Comparison of ENCODE assay signal across 8 mouse cellular contexts in the genomic region with DNA sequence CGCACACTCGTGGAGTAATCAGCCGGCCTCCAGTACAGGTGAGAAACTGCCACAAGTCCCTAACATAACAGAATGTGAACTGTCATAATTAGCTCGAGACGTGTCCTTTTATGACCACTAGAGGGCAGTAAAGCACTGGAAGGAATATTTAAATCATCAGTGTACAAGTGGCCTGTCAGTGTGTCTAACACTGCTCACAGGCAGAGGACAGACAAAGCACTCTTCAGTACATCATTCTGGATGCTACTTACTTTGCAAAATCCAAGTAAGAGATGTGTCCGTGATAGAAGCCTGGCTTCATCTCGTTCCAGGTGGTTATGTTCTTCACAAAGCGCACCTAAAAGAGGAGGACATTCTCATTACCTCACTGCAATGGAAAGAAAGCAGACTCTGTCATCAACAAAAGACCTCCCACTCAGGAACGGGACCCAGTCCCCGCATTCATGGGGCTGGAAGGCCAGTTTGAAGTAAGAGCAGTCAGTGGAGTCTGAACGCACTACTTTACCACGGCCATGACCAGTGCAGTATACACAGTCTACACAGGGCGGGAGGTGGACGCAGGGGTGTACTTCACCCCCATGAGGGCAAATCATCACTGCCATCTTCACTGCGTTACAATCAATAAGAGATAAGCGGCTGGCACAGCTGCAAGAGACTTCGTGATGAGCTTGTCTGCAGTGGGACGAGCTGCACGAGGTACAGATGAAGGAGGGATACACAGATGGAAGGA.
DNase-seq lines count a peak whose midpoint lies in the region; ATAC-seq and TF ChIP-seq lines count a peak whose summit lies in the region.

No protein-coding gene starts in this region.

- no peak overlapping the region for H3K4me3 ChIP-seq in cerebellum, adult 2 months (replicated peaks; ENCODE audit: insufficient read depth, low read depth, low read length)
- no peak overlapping the region for H3K4me3 ChIP-seq in intestine, postnatal 0 days (ENCODE audit: low read depth, low read length)
- no peak overlapping the region for H3K4me3 ChIP-seq in liver, embryonic 13.5 days (replicated peaks)
- H3K4me3 ChIP-seq in neural tube, embryonic 12.5 days = no peak overlapping the region

- H3K9ac ChIP-seq in intestine, postnatal 0 days (ENCODE audit: low read depth, low read length) = no peak overlapping the region
- H3K9ac ChIP-seq in liver, embryonic 13.5 days = no peak overlapping the region
- peak overlapping the region; percentile 14; the same call in 1 of the 2 replicates for H3K9ac ChIP-seq in neural tube, embryonic 12.5 days

- H3K27ac ChIP-seq in cerebellum, adult 2 months (ENCODE audit: insufficient read depth, low read length) = no peak overlapping the region
- H3K27ac ChIP-seq in intestine, postnatal 0 days (ENCODE audit: low read depth, low read length) = no peak overlapping the region
- H3K27ac ChIP-seq in liver, embryonic 13.5 days = no peak overlapping the region
- no peak overlapping the region for H3K27ac ChIP-seq in neural tube, embryonic 12.5 days

- peak; percentile 87 for DNase-seq in 3T3-L1 (ENCODE audit: low read depth, low spot score)
- DNase-seq in cerebellum, adult 2 months = peak; percentile 23 to 60
- peak; percentile 39 to 80 for DNase-seq in frontal cortex, postnatal 36 days (ENCODE audit: low spot score in 2 of 2)
- peak; percentile 23 for DNase-seq in liver, embryonic 13.5 days
- no peak for DNase-seq in ovary, postnatal 36 days (ENCODE audit: low spot score)

- no peak for TF ChIP-seq POLR2A in cerebellum, adult 2 months (IDR thresholded peaks at IDR 0.05; ENCODE audit: borderline replicate concordance, insufficient read depth, low read length)

- H3K27me3 ChIP-seq in cerebellum, adult 2 months (ENCODE audit: control insufficient read depth, insufficient read depth, low read length) = no peaks in the 10 kb centered on the region
- H3K27me3 ChIP-seq in intestine, postnatal 0 days (replicated peaks; ENCODE audit: control insufficient read depth, insufficient read depth, low read length) = no peaks in the 10 kb centered on the region
- no peaks in the 10 kb centered on the region for H3K27me3 ChIP-seq in liver, embryonic 13.5 days
- no peaks in the 10 kb centered on the region for H3K27me3 ChIP-seq in neural tube, embryonic 12.5 days (replicated peaks)

- peak; percentile 92 for ATAC-seq in CD4-positive, CD25-positive, alpha-beta regulatory T cell, adult 4 months
- ATAC-seq in intestine, postnatal 0 days = peak; percentile 68
- peak; percentile 74 for ATAC-seq in liver, embryonic 13.5 days (ENCODE audit: low read depth)
- peak; percentile 81 for ATAC-seq in neural tube, embryonic 12.5 days (ENCODE audit: low FRiP score, low read depth)

- peak; percentile 57; the same call in 1 of the 2 replicates for TF ChIP-seq CTCF in cerebellum, adult 2 months (IDR thresholded peaks at IDR 0.05; ENCODE audit: borderline replicate concordance, insufficient read depth, low read depth, low read length)
- TF ChIP-seq CTCF in intestine, postnatal 0 days (IDR thresholded peaks at IDR 0.05; ENCODE audit: low read depth) = peak; percentile 98

- WGBS in cerebellum, adult 2 months = 59% methylated on average over 19 of the region's 19 CpGs
- WGBS in intestine, postnatal 0 days = 58% methylated on average over 19 of the region's 19 CpGs
- WGBS in liver, embryonic 13.5 days (ENCODE audit: insufficient replicate concordance) = 57% methylated on average over 19 of the region's 19 CpGs
- 67% methylated on average over 19 of the region's 19 CpGs for WGBS in neural tube, embryonic 12.5 days

- H3K36me3 ChIP-seq in intestine, postnatal 0 days (ENCODE audit: control insufficient read depth, insufficient read depth) = no peaks in the 10 kb centered on the region
- H3K36me3 ChIP-seq in liver, embryonic 13.5 days = 0 out of 2 replicates have a peak, but pooled peaks cover 4% of the 10 kb centered on the region
- H3K36me3 ChIP-seq in neural tube, embryonic 12.5 days = no peaks in the 10 kb centered on the region

- H3K4me2 ChIP-seq in intestine, postnatal 0 days (replicated peaks; ENCODE audit: low read depth) = no peak overlapping the region
- no peak overlapping the region for H3K4me2 ChIP-seq in liver, embryonic 13.5 days
- no peak overlapping the region for H3K4me2 ChIP-seq in neural tube, embryonic 12.5 days (replicated peaks)

- peaks cover under 1% of the 10 kb centered on the region; the same call in 1 of the 2 replicates for H3K4me1 ChIP-seq in cerebellum, adult 2 months (ENCODE audit: control insufficient read depth, insufficient read depth, low read length)
- H3K4me1 ChIP-seq in intestine, postnatal 0 days (replicated peaks; ENCODE audit: control insufficient read depth, insufficient read depth, low read length) = no peaks in the 10 kb centered on the region
- no peaks in the 10 kb centered on the region for H3K4me1 ChIP-seq in liver, embryonic 13.5 days (replicated peaks)
- H3K4me1 ChIP-seq in neural tube, embryonic 12.5 days = peaks cover 10% of the 10 kb centered on the region; the same call in 1 of the 2 replicates

- H3K9me3 ChIP-seq in intestine, postnatal 0 days (ENCODE audit: control insufficient read depth) = no peaks in the 10 kb centered on the region
- no peaks in the 10 kb centered on the region for H3K9me3 ChIP-seq in liver, embryonic 13.5 days (replicated peaks)
- no peaks in the 10 kb centered on the region for H3K9me3 ChIP-seq in neural tube, embryonic 12.5 days
